Mouse (Mus musculus) kidney, adult 2 months (tissue): ENCODE measurements around the gene Ripk1.

ENCODE experiments used
- CTCF ChIP-seq: fragments of 200-500 bp; conservative IDR thresholded peaks from 2 replicates; pipeline ENCODE4 v1.5.1; 2011; ENCODE audit warnings: low read depth, mild to moderate bottlenecking, control low read depth, low read length, moderate library complexity, mixed read lengths; ENCODE audit not compliant: insufficient read depth, insufficient read length
- POLR2A ChIP-seq: fragments of 200-500 bp; IDR thresholded peaks from one replicate; pipeline ENCODE4 v1.6.1; 2011; ENCODE audit warnings: low read depth, low read length, control low read depth

- no peak for TF ChIP-seq CTCF
- no peak for TF ChIP-seq POLR2A
Measured at GRCm38 (mm10) chr13:33952947-33953346, 49.2 kb upstream of the Ripk1 start.
